Mouse (Mus musculus): ENCODE measurements around the gene Pias1. TPM values are rescaled to one million over a fixed set of nuclear protein-coding genes. Genes with fewer than 3 reads are reported as not detected.
A peak's percentile ranks its signal among the peaks of the same experiment; 100 is the strongest.
"Not testable (repeated sequence)": the region's sequence is repeated elsewhere in the genome, so short reads cannot be mapped to it uniquely, and the experiment has no call there.

Gene Pias1
- total RNA-seq, 1 experiment from 2014 or later, result 42.2 TPM

- DNase-seq, result no peak
Observed at GRCm38 (mm10) chr9:62940966-62941365, 46.8 kb downstream of the Pias1 start.

GRCm38 (mm10) chr9:62935854-62936253 is 51.9 kb downstream of the Pias1 start:
- DNase-seq, result peak; percentile 23

GRCm38 (mm10) chr9:62934700-62935400 is 52.9 kb downstream of the Pias1 start:
- no peak for DNase-seq

DNA sequence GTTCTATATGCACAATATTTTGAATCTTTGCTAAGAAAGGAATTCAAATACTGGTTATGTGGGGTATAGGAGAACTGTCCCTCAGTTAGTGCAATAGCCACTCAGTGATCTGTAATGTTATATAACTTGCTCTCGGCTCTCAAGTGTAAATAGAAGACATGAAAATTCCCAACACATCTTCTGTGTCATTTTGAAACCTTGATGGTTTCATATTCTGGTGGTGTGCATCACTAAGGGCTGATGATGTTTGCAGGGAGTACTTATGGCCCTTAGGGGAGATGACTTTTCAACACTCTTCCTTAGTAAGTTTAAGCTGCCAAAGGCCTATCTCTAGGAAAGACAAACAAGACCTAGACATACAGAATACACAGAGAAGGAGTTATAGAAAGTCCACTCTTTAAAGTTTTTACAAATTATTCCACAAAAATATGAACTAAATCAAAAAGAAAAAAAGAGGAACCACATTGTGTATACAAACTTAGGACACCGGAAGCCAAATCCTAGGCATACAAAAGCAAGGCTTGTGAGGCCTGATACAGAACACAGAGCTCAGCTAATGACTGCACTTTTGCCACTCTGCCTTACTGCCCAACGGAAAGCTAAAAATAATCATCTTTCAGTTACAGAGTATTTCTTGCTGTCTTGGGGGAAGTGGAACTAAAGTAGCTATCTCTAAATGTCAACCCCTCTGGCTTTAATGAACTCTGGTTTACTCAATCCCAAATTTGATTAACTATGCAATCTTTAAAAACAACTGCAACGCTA is 55.0 kb downstream of the Pias1 start:
- no peak for DNase-seq

GRCm38 (mm10) chr9:62924886-62925610 is 62.7 kb downstream of the Pias1 start:
- no peak for DNase-seq

DNA sequence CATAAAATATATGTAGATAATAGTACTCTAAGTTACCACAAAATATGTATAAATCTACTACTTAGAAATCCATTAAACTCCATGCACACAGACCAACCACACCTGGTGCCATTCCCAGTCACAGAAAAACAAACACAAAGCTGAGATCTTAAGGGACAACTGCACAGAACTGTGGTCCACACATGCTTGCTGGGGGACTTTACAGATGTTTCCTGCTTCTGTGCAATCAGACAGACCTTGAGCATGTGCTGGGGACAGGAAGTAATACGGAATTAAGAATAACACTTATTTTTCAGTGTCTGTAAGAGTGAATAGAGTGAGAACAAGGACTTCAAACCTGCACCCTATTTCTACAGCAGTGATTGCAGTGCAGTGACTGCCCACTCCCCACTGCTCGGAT is 66.8 kb downstream of the Pias1 start:
- no peak for DNase-seq

DNA sequence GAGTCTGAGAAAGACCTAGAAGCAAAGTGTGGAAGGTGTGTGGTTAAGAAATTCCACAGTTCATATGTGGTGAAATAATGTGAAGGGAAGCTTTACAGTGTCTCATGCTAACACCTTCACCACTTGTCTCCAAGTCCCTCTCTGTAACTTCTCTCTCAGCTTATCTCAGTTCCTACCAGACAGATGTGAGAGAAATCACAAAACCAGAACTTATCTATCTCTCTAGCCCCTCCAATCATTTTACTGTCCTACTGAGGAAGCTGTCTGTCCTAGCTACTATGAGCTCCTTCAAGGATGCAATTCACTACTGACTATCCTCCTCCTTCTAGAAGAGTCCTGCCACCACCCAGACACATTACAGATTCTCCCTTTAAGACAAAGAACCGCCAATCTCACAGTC is 70.7 kb downstream of the Pias1 start:
- DNase-seq, result no peak

GRCm38 (mm10) chr9:62913390-62914069 is 74.2 kb downstream of the Pias1 start:
- DNase-seq, result no peak

GRCm38 (mm10) chr9:62905039-62905438 is 82.7 kb downstream of the Pias1 start:
- no peak for DNase-seq

DNA sequence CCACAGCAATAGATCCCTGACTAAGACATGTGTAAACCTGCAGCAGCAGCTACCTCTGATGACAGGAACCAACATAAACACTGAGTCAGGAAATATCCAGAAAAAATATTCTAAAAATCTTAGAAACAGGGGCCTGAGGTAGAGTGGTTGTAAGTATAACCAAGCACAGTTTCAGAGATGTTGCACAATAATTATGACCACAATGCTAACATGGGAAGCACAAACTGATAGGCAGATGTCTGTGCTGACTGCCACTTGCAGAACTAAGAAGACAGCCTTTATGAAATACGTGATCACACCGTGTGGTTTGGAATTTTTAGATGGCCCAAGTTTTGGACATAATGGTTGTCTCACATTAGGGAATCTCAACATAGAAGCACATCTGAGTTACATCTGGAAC is 83.9 kb downstream of the Pias1 start:
- DNase-seq, result no peak

GRCm38 (mm10) chr9:62901736-62902135 is 86.0 kb downstream of the Pias1 start:
- DNase-seq, result no peak

DNA sequence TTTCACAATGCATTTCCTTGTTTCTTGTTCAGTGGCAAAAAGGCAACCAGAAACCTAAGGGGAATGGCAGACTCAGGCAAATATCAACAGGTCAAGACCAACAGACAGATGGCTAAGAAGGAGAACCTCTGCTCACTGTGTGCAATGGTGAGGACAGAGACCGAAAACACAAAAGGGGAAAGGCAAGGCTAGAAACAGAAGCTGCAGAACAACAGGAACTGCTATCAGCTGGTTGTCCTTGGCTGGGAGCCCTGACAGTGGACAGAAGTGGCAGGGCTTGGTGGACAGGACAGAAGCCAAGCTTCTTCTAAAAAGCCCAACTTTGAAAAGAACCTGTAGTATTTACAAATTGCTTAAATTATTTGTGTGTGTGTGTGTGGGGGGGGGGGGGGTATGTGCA is 93.2 kb downstream of the Pias1 start:
- peak; percentile 65 for DNase-seq

DNA sequence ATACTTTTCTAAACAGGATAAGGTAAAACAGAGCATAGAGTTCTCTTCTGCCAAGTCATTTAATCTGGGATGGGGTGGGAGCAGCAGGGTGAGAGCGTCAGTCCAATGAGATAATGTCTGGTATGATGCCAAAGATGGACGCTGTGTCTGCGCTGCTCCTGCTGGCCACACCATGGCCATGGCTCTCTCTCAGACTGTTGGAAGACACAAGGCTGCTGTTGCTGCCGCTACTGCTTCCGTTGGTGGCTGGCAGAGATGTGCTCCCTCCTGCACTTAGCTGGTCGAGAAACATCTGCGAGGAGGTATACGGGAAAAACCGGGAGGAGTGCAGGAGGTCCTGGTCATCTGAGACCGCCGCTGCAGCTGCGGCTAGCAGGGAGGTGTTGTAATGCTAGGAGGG is 105.9 kb downstream of the Pias1 start:
- DNase-seq, result no peak

DNA sequence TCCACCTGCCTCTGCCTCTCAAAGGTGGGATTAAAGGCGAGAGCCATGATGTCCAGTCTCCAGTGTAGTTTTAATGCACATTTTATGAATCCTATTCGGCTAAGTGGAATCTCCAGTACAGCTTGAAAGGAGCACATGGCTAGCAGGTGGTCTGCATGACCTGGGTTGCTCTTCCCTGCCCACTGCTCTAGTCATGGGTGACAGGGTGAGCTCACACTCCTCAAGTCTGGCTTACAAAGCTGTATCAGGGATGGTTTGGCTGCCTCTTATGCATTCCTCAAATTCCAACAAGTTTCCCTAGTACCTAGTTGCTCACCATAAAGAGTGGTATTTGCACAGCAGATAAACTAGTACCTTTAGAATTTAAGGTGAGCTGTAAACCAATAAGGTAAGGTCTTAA is 109.9 kb downstream of the Pias1 start:
- no peak for DNase-seq

- no peak for DNase-seq
Observed at GRCm38 (mm10) chr9:62876966-62877616, 110.6 kb downstream of the Pias1 start.

- DNase-seq, result no peak
Observed at GRCm38 (mm10) chr9:62870728-62871127, 117.0 kb downstream of the Pias1 start.

GRCm38 (mm10) chr9:62869236-62869635 is 118.5 kb downstream of the Pias1 start:
- not testable (repeated sequence) for DNase-seq

DNA sequence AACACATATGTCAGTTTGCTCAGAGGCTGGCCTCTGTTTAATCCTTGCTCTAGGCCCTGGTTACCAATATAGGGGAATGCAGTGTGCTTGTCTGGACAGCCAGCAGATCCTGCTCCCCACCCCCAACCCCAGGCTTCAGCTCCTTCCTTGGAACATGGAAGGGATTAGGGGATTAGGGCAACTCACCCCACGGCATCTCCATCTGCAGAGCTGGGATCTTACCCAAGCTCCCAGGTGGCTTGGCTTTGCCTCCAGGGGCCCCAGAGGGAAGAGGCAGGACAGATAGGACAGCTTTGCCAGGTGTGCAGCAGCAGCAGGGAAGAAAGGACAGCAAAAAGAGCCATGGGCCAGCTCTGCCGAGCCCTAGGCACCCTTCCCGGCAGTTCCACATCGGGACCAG is 126.9 kb downstream of the Pias1 start:
- DNase-seq, result no peak

- not testable (repeated sequence) for DNase-seq
Observed at GRCm38 (mm10) chr9:62860102-62860501, 127.6 kb downstream of the Pias1 start.

GRCm38 (mm10) chr9:62858266-62859019 is 129.3 kb downstream of the Pias1 start:
- no peak for DNase-seq

DNA sequence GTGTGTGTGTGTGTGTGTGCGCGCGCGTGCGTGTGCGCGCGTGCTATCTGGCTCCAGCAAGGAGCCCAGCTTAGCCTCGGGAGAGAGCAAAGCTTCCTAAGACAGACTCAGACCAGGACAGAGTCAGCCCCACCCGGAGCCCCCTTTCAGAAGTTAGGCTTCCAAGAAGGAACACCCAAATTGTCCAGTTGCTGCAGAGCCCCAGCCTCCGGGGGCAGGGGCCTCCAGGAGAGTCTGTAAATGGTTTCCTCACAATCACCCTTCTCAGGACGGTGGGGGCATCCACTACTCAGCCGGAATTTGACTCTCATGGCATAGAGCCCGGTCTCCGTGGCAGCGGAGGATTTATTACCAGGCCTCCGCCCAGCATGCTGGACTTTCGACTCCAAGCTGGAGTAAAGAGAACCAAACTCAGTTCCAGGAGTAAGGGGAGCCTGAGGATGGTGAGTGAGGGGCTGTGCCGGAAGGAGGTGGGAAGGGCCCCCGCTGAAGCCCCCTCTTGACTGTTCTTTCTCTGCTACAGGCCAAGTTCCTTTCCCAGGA is 129.9 kb downstream of the Pias1 start, which contains the start of gene Calml4:
Gene Calml4 (plus strand): TSS at position 362 of the 543 bp plus-strand sequence.
- peak; percentile 82 for DNase-seq

Data from adrenal gland, postnatal 25 days (tissue).